Mouse (Mus musculus) cerebellum, adult 9-10 months (tissue): ENCODE results near the gene Slc5a6.

ENCODE experiments used
- DNase-seq: peaks from one replicate; pipeline ENCODE4 v3.0.0; 2022

Gene Slc5a6

DNA sequence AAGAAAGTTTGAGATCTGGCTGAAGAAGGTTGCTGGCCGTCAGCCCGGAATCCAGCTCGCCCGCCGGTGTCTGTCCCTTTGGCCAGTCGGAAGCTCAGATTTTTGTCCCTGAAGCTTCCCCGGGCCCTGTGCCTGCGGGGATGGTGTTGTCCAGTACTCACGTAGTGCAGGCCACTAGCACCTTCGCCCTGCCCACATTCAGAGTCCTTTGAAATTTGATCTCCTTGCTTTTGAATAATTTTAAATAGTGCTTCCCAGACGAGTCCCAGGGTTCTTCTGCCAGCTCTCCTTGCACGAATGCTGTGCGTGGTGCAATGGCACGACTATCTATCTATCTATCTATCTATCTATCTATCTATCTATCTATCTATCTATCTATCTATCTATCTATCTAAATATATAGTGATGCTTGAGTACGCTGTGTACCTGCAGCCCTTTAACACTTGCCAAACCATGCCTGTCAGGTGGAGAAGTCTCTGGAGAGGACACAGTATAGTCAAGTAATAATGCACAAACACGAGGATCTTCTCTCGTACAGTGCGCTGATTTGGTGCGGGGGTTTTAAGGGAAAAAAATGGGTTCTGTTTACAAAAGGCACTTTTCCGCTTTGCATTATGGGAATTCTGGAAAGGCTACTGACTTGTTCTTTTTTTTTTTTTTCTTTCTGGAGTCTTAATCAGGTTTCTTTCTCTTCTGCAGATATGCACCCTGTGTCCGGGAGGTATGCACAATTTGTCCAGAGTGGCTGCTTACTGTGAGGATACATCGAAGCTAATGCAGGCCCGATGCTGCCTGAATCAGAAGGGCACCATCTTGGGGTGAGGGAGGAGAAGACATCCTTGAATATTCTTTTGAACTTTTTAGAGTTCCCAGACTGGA, at the start of gene Slc5a6:
Gene Slc5a6 (minus strand): TSS at position 162 of the 879 bp plus-strand sequence.
- peak; percentile 70 for DNase-seq

DNA sequence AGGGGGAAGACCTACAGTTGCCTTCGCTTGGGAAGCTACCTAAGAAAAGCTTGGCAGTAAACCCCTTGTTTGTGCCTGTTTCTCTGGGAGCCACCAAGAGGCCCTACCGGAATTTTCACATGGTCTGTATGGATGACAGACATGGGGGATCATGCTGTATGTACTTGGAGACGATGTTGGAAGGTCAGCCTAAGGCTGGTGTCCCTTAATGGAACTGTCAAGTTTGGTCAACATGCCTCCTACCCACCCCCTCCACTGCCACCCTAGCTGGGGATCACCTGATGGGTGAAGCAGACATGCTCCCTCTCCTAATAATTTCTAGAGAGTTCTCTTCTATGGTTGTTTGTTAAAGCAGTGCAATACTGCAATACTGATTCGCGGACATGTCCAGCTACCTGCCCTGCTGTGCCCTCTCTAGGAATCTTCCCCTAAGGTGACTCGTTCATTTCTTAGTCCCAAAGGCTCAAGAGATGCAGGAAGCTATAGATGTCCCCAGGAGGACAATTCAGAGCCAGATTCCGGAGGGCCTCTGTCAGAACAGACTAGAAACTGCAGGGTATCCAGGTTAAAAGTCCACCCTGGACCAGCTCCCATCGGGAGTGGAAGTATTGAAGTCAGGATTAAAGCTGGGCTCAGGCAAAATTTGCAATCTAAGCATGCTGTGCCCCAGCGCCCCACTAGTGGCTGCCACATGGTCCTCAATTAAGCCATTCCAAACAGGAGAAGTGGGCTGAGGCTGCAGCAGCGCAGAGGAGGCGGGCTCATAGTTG, 47.2 kb upstream of the Slc5a6 start:
- no peak for DNase-seq

GRCm38 (mm10) chr5:31094799-31095691, 46.3 kb upstream of the Slc5a6 start:
- DNase-seq: no peak

- no peak for DNase-seq
Measured at GRCm38 (mm10) chr5:31094100-31094798, 45.5 kb upstream of the Slc5a6 start.

DNA sequence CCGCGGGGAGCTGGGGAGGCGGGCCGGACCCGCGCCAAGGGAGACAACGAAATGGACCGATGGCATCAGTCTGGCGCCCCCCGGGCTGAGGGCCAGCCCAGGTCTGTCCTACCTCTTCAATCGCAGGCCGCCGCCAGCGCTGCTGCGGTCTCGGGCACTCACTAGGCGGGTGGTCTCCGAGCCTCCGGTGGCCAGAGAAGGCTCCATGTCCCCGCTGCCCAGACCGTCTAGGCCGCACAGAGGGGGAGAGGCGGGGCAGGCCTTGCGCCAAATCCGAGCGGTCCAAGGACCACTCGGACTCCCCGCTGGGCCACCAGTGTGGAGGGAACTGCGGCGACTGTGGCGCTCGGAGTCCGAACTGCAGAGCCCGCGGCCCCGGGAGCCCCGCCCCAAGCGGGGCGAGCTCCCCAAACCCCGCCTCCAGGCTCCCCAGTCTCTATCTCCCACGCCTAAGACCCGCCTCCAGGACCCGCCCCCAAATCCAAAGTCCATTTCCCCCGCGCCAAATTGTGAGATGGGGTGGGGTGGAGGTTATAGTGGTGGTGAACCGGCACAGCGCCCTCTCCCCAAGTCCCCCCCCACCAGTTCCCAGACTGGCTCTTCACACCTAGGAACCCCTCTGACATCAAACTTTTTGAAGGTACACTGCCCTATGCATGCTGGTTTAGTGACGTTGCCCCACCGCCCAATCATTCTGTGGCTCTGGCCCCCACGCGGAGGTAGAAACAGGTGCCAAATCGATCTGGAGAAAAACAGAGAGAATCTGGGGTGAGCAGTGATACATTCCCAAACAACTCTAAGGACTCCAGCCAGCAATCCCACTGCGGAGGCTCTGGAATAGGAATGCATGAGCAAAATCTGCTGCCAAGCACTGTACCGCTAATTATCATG, 44.7 kb upstream of the Slc5a6 start:
- no peak for DNase-seq

DNA sequence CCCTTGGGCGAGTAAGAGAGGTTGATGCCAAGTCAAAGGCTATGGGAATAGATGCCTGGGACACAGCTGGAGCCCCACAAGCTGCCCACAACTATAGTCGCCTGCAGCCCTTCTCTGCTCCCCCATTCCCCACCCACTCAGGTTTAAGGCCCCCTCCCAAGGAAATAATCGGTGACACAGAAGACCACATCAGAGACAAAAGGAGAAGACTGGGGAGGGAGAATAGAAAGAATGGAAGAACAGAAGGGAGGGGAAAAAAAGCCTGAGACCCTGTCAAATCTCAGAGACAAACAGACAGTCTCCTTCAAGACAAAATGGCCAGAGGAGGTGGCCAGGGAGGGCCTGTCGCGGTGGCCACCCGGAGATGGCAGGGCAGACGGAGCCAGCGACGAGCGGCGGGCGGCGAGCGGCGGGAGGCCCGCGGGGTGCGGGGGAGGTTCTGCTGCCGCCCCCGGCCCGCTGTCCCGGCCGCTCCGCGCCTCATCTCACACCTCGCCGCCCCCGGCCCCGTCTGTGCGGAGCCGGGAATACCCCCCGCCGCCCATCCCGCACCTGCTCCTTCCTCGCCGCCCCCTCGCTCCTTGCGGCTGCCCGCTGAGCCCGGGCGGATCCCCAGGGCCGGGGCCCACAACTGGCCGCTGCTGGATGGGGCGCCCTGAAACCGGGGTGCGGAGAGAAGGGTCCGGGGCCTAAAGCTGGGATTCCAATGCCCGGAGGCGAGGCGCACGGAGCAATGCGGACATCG, 43.7 kb upstream of the Slc5a6 start:
- no peak for DNase-seq

GRCm38 (mm10) chr5:31087131-31087530, 38.4 kb upstream of the Slc5a6 start:
- DNase-seq: no peak

DNA sequence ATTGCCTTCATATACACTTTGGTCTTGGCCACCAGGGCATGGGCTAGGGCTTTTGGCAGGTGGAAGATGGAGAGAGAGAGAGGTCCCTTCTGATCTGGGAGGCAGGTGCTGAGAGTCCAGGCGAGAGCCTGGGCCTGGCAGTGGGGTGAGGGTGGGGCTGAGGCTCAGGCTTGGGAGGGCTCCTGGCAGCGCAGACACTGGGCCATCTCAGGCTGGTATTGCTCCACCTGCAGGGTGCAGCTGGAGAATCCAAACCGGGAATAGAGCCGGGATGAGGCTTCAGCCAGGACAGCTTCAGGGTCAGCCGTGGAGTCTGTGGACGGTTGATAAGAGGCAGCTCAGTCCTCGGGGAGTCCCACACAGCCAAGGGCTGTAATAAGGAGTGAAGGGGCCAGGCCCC, 37.9 kb upstream of the Slc5a6 start:
- no peak for DNase-seq

GRCm38 (mm10) chr5:31083949-31084348, 35.2 kb upstream of the Slc5a6 start:
- DNase-seq: no peak

DNA sequence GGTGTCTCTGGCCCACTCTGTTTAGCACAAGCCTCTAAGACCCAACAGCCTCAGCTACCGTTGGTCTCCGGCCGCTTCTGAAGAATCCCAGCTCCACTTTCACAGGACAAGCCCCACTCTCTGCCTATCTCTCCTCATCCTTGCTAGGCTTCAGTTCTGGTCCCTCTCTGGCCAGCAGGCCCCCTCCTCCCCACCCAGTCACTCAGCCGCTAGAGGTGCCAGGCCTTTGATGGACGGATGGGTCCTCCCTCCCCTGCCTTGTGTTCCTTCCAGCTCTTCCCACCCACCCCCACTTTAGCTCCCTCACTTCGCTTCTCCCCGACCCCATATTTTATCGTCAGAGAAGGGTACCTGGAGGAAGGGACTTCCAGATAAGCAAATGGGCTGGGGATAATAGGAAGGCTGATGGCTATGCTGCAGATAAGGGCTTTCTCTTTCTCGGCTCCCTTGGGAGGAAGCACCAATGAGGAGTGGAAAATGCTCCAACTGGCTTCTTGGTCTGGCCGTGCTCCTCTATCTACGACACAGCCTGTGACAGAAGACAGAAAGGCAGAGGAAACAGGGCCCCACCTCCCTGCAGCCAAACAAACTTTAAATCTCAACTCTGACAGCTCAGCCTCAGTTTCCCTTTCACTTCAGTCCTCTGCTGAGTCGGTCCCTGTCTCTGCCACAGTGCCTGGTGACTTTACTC, 34.4 kb upstream of the Slc5a6 start:
- no peak for DNase-seq

- no peak for DNase-seq
Measured at GRCm38 (mm10) chr5:31082355-31082754, 33.6 kb upstream of the Slc5a6 start.

DNA sequence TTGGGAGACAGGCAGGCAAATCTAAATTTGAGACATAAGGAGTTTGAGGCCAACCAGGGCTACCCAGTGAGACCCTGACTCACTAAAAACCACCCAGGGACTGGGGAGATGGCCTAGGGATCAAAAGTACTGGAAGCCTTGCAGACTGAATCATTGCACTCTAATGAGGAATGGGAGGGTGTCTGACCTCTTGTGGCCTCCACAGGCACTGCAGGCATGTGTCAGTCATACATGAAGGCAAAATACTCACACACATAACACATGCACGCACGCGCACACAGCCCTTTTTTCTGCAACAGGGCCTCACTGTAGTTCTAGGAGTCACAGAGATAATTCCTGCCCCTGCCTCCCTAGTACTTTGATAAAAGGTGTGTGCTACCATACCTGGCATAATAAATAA, 32.7 kb upstream of the Slc5a6 start:
- DNase-seq: no peak

DNA sequence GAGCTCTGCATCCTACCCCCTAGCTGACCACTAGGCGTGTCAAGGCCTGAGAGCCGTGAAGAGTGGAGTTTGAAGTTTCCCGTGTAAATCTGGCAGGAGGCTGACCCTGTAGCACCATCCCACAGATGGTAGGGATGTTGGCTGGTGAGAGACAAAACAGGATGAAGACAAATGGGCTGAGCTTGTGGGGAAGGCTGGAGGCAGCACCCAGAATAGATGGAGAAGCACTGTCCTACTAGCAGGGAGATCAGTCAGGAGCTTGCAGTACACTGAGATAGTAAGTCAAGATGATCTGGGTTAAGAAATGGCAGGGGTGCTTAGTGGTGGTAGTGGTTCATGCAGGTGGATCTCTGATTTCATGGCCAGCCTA, 32.1 kb upstream of the Slc5a6 start:
- no peak for DNase-seq

DNA sequence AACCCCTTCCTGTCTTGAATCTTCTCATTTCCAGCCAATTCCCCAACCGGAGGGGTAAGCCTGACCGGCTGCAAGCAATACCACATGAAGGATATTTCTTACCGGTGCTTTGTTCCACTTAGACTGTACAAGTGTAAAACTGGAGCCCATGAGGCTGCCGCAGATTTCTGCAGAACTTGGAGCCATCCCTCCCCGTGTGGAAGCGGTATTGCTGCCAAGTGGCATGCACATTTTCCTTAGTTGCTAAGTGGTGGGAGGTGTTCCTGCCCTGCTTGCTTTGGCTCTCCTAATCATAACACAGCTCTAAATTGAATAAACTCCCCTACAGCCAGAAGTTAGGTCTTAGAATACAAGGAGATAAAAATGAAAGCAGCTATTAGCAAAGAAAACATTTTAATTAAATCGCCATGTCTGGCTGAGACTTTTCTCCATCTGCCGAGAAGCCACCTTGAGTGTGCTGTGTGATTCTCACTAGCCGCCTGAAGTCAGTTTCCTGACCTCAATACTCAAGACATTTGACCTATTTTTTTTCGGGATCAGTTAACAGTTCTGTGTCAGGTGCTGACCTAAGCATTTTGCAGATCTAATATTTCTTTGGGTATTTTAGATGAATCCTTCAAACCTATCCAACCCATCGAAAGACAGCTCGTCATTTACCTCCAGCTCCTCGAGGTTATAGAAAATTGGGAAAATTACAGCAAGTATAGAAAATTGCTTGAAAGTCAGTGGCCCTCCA, 31.5 kb upstream of the Slc5a6 start:
- no peak for DNase-seq

- DNase-seq: no peak
Measured at GRCm38 (mm10) chr5:31076346-31076745, 27.6 kb upstream of the Slc5a6 start.

GRCm38 (mm10) chr5:31073176-31073575, 24.5 kb upstream of the Slc5a6 start:
- DNase-seq: no peak

- no peak for DNase-seq
Measured at GRCm38 (mm10) chr5:31071821-31072220, 23.1 kb upstream of the Slc5a6 start.

DNA sequence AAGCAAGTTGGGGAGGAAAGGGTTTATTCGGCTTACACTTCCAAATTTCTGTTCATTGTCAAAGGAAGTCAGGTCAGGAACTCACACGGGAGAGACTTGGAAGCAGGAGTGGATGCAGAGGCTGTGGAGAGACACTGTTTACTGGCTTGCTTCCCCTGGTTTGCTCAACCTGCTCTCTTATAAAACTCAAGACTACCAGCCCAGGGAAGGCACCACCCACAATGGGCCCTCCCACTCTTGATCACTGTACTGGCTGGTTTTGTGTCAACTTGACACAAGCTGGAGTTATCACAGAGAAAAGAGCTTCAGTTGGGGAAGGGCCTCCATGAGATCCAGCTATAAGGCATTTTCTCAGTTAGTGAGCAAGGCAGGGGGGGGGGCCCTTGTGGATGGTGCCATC, 22.3 kb upstream of the Slc5a6 start:
- no peak for DNase-seq

DNA sequence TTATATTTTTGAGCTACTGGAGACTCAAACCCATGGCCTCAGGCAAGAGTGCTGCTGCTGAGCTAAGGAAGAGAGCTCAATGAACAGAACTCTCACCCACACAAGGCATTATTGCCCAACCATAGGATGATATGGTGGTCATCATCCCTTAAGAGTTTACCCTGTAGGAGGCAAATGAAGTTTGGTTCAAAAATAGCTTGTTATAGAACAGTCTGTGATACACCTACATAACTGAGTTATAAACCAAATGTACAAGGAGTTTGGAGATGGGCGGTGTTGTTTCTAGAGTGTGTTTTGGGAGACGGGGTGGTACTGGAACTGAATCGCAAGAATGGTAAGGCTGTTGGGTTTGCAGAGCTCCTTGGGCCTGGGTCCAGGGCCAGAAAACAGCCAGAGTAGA, 21.1 kb upstream of the Slc5a6 start:
- no peak for DNase-seq
